Mouse (Mus musculus): ENCODE data around the gene Exph5. TPM values are rescaled to one million over a fixed set of nuclear protein-coding genes. Genes with fewer than 3 reads are reported as not detected.

Exph5 gene
- polyA plus RNA-seq, 1 experiment from 2014 or later = 6.5 TPM

DNA sequence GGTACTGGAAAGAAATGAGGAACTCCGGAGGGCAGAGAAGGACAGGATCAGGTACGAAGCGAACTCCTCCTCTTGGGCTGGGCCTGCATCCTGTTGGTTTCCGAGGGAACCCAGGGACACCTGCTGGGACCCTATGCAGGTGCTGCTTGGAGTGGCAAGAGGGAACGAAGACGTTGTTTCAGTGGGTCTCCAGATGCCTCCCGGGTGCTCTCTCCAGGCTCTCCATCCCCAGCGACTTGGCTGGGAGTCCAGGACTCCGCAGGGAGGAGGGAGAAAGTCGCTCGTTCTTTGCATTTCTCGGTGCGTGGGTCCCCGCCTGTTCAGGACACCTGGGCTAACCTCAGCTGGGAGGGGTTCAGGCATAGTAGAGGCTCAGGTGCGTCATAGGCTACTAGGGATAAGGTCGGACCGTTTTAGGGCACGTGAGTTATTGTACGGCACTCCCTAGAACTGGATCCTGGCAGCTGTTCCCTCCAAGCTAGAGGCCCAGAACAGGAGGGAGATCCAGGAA is 386 bp downstream of the Exph5 start:
- ATAC-seq (ENCODE audit: low FRiP score, low TSS enrichment) (peak; percentile 96), DNase-seq (ENCODE audit: low spot score) (peak; percentile 87)
- WGBS = 1% methylated on average over 19 of the region's 19 CpGs
- Histone ChIP-seq H3K36me3 (ENCODE audit: control insufficient read depth, insufficient read depth, low read length) (no peaks in the 10 kb centered on the region), H3K4me2 (replicated peaks; ENCODE audit: low read depth) (peak overlapping the region; percentile 84), H3K9me3 (ENCODE audit: control insufficient read depth, low read length) (no peaks in the 10 kb centered on the region), H3K27me3 (ENCODE audit: control insufficient read depth, insufficient read depth, low read length) (no peaks in the 10 kb centered on the region), H3K27ac (replicated peaks) (peak overlapping the region; percentile 95), H3K4me3 (ENCODE audit: low read depth, low read length) (peak overlapping the region; percentile 47), H3K9ac (ENCODE audit: low read length) (peak overlapping the region; percentile 63), H3K4me1 (replicated peaks; ENCODE audit: control insufficient read depth, insufficient read depth) (no peaks in the 10 kb centered on the region)
- TF ChIP-seq EP300 (optimal IDR thresholded peaks at IDR 0.05) = no peak
- no peak for TF ChIP-seq CTCF (IDR thresholded peaks at IDR 0.05; ENCODE audit: low read depth)

DNA sequence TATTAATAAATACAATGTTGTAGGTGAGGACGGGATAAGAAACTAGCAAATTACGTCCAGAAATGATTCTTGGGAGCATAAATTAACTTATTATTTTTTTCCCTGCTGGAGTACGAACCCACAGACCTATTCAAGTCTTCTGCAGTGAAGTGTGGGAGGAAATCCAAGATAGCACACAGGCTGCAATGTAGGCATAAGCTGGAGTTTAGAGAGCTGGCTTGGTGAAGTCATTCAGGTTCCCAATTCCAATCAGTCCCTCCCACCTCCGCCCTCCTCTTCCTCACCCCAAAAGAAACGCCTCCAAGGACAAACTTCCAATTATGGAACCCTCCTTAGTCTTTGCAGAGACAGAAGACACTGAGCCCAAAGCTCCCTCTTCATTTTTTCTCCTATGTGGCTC is 945 bp downstream of the Exph5 start:
- TF ChIP-seq EP300 (optimal IDR thresholded peaks at IDR 0.05) = no peak
- TF ChIP-seq CTCF (IDR thresholded peaks at IDR 0.05; ENCODE audit: low read depth) = no peak
- ATAC-seq (ENCODE audit: low FRiP score, low TSS enrichment) = 0 out of 2 replicates have a peak, but pooled peaks have one; percentile 17
- 44% methylated on average over 5 of the region's 5 CpGs for WGBS
- Histone ChIP-seq H3K36me3 (ENCODE audit: control insufficient read depth, insufficient read depth, low read length) (no peaks in the 10 kb centered on the region), H3K9ac (ENCODE audit: low read length) (peak overlapping the region; percentile 23; the same call in 1 of the 2 replicates), H3K4me1 (replicated peaks; ENCODE audit: control insufficient read depth, insufficient read depth) (no peaks in the 10 kb centered on the region), H3K27me3 (ENCODE audit: control insufficient read depth, insufficient read depth, low read length) (no peaks in the 10 kb centered on the region), H3K4me2 (replicated peaks; ENCODE audit: low read depth) (peak overlapping the region; percentile 84), H3K4me3 (ENCODE audit: low read depth, low read length) (peak overlapping the region; percentile 47), H3K27ac (replicated peaks) (peak overlapping the region; percentile 95), H3K9me3 (ENCODE audit: control insufficient read depth, low read length) (no peaks in the 10 kb centered on the region)
- peak; percentile 28 for DNase-seq (ENCODE audit: low spot score)

DNA sequence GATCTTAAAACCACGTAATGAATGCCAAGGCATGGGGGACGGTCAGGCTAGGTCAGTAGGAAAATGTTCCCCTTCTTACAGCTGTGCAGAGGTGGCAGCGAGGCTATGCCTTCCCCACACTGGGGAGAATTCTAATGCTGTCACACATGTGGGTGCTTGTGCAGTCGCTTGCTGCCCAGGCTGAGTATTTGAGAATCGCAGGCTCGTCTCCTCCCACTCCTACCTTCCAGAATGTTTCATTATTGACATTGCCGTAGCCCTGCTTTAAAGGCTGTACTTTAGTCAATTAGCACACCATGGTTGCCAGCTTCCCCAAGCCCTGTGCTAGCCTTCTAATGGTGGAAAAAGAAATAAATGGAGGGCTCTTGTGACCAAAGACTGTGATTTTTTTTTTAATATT is 6.4 kb downstream of the Exph5 start:
- Histone ChIP-seq H3K9me3 (ENCODE audit: control insufficient read depth, low read length) (no peaks in the 10 kb centered on the region), H3K4me2 (replicated peaks; ENCODE audit: low read depth) (no peak overlapping the region), H3K27me3 (ENCODE audit: control insufficient read depth, insufficient read depth, low read length) (no peaks in the 10 kb centered on the region), H3K27ac (replicated peaks) (no peak overlapping the region), H3K36me3 (ENCODE audit: control insufficient read depth, insufficient read depth, low read length) (no peaks in the 10 kb centered on the region), H3K4me1 (replicated peaks; ENCODE audit: control insufficient read depth, insufficient read depth) (no peaks in the 10 kb centered on the region), H3K9ac (ENCODE audit: low read length) (no peak overlapping the region), H3K4me3 (ENCODE audit: low read depth, low read length) (no peak overlapping the region)
- ATAC-seq (ENCODE audit: low FRiP score, low TSS enrichment) (peak; percentile 40; the same call in 1 of the 2 replicates), DNase-seq (ENCODE audit: low spot score) (peak; percentile 38)
- WGBS = 51% methylated on average over 7 of the region's 7 CpGs
- TF ChIP-seq EP300 (optimal IDR thresholded peaks at IDR 0.05) = no peak
- no peak for TF ChIP-seq CTCF (IDR thresholded peaks at IDR 0.05; ENCODE audit: low read depth)

DNA sequence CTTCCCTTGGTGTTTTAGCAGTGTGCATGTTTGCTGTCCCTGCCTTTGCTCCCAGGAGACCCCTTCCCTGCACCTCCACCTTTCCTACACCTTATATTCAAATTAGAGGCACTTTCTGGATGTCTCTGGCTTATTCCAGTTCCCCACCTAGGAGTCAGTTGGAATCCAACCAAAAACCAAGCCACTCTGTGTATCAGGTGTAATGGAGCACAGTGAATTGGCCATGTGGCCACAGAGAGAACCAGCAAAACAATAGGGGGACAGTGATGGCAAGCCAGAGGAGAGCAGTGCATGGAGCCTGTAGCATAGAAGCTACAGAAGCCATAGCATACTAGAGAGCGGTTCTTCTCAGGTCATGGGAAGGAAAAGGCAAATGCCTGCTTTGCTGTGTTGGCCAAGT is 11.5 kb downstream of the Exph5 start:
- DNase-seq (ENCODE audit: low spot score) = no peak
- no peak for ATAC-seq (ENCODE audit: low FRiP score, low TSS enrichment)
- Histone ChIP-seq H3K9me3 (ENCODE audit: control insufficient read depth, low read length) (no peaks in the 10 kb centered on the region), H3K27ac (replicated peaks) (no peak overlapping the region), H3K27me3 (ENCODE audit: control insufficient read depth, insufficient read depth, low read length) (no peaks in the 10 kb centered on the region), H3K4me1 (replicated peaks; ENCODE audit: control insufficient read depth, insufficient read depth) (no peaks in the 10 kb centered on the region), H3K4me2 (replicated peaks; ENCODE audit: low read depth) (no peak overlapping the region), H3K36me3 (ENCODE audit: control insufficient read depth, insufficient read depth, low read length) (no peaks in the 10 kb centered on the region), H3K9ac (ENCODE audit: low read length) (no peak overlapping the region), H3K4me3 (ENCODE audit: low read depth, low read length) (no peak overlapping the region)
- 91% methylated on average over 1 of the region's 1 CpGs for WGBS
- no peak for TF ChIP-seq CTCF (IDR thresholded peaks at IDR 0.05; ENCODE audit: low read depth)
- no peak for TF ChIP-seq EP300 (optimal IDR thresholded peaks at IDR 0.05)

DNA sequence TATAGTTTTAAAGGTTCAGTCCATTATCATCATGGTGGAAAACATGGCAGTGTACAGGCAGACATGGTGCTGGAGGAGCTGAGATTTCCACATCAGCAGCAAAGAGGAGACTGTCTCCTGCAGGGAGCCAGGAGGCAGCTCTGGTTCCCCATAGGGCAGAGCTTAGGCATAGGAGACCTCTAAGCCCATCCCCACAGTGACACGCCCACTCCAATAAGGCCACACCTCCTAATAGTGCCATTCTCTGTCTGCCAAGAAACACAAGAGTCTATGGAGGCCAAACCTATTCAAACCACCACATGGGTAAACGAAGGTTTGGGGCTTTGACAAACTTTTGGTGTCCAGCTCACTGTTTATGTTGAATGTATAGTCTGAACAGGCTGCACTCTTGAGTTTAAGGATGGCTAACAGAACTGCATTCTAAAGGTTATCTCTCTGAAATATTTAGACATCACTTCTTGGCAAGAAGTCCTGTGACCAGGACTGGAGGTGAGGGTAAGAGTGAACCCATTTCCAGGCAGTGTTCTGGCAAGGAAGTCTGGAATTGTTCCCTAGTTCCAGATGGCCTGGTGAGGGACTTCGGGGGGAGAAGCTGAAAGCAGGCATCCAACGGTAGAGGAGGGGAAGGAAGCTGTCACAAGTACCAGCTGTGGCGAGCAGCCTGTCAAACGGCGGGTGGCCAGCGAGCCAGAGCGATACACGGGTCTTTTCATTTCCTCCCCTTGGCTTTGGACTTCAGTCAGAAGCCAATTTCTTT is 19.6 kb downstream of the Exph5 start:
- no peak overlapping the region for H3K27ac ChIP-seq (replicated peaks)
- TF ChIP-seq EP300 (optimal IDR thresholded peaks at IDR 0.05) = no peak
- H3K4me1 ChIP-seq (replicated peaks; ENCODE audit: control insufficient read depth, insufficient read depth) = no peaks in the 10 kb centered on the region
- H3K4me3 ChIP-seq (ENCODE audit: low read depth, low read length) = no peak overlapping the region
- 35% methylated on average over 10 of the region's 10 CpGs for WGBS
- no peaks in the 10 kb centered on the region for H3K9me3 ChIP-seq (ENCODE audit: control insufficient read depth, low read length)
- H3K9ac ChIP-seq (ENCODE audit: low read length) = no peak overlapping the region
- no peaks in the 10 kb centered on the region for H3K27me3 ChIP-seq (ENCODE audit: control insufficient read depth, insufficient read depth, low read length)
- H3K4me2 ChIP-seq (replicated peaks; ENCODE audit: low read depth) = no peak overlapping the region; the same call in 1 of the 2 replicates
- H3K36me3 ChIP-seq (ENCODE audit: control insufficient read depth, insufficient read depth, low read length) = no peaks in the 10 kb centered on the region
- DNase-seq (ENCODE audit: low spot score) = no peak
- peak; percentile 12; the same call in 1 of the 2 replicates for ATAC-seq (ENCODE audit: low FRiP score, low TSS enrichment)

DNA sequence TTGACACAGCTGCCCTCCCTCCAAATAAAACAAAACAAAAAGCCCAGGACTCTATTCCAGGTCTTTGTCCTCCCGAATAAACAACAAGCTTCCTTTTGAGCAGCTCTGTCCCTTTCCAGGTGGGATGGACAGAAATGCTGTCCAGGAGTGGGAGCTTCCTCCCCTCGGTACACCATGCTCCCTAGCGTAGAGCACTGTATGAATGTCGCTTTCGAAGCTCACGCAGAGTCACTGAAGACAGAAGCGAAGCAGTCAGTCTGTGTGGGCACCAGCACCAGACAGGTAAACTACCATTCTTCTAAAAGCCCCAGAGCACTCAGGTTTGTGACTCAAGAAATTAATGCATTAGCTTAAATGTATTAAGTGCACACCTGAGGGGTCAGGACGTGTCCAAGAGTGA is 20.2 kb downstream of the Exph5 start:
- TF ChIP-seq CTCF (IDR thresholded peaks at IDR 0.05; ENCODE audit: low read depth) = no peak
- TF ChIP-seq EP300 (optimal IDR thresholded peaks at IDR 0.05) = no peak
- H3K4me2 ChIP-seq (replicated peaks; ENCODE audit: low read depth) = no peak overlapping the region; the same call in 1 of the 2 replicates
- no peaks in the 10 kb centered on the region for H3K36me3 ChIP-seq (ENCODE audit: control insufficient read depth, insufficient read depth, low read length)
- no peak overlapping the region for H3K9ac ChIP-seq (ENCODE audit: low read length)
- H3K4me1 ChIP-seq (replicated peaks; ENCODE audit: control insufficient read depth, insufficient read depth) = no peaks in the 10 kb centered on the region
- no peak overlapping the region for H3K27ac ChIP-seq (replicated peaks)
- no peak for ATAC-seq (ENCODE audit: low FRiP score, low TSS enrichment)
- no peaks in the 10 kb centered on the region for H3K27me3 ChIP-seq (ENCODE audit: control insufficient read depth, insufficient read depth, low read length)
- WGBS = 73% methylated on average over 8 of the region's 8 CpGs
- H3K4me3 ChIP-seq (ENCODE audit: low read depth, low read length) = no peak overlapping the region
- H3K9me3 ChIP-seq (ENCODE audit: control insufficient read depth, low read length) = no peaks in the 10 kb centered on the region
- DNase-seq (ENCODE audit: low spot score) = no peak
